Mouse (Mus musculus) duodenum, adult 2 months (tissue): ENCODE measurements around the gene Fam166a. TPM values are rescaled to one million over a fixed set of nuclear protein-coding genes. Genes with fewer than 3 reads are reported as not detected.

Experiments
- polyA plus RNA-seq: library from polyadenylated mRNA; depleted of rRNA; stranded (reverse); fragments of >200 nt; gene quantifications from 2 replicates; pipeline ENCODE4 v1.2.3, GENCODE M21; 2012; ENCODE audit warnings: low replicate concordance; rRNA removed

Fam166a gene
- not detected in 2 replicates for polyA plus RNA-seq

DNA sequence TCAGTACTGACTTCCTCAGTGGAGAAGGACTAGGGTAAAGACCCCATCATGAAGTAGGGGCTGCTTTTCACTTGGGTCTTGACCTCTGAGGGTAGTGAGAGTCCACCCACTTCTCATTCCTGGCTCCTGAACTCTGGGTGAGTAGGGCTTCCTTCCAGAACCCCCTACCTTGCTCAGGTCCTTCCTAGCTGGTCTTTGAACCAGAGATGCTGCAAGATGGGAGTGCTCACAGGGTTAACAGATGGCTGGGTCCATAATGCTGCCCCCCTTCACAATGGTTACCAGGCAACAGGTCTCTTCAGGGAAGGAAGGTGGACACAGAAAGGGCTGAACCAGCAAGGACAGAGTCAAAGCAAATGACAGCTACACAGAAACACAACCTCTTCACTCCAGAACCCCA lies at the start of gene Fam166a:
TSS of gene Fam166a (plus strand) at position 301 of the 400 bp plus-strand sequence.

DNA sequence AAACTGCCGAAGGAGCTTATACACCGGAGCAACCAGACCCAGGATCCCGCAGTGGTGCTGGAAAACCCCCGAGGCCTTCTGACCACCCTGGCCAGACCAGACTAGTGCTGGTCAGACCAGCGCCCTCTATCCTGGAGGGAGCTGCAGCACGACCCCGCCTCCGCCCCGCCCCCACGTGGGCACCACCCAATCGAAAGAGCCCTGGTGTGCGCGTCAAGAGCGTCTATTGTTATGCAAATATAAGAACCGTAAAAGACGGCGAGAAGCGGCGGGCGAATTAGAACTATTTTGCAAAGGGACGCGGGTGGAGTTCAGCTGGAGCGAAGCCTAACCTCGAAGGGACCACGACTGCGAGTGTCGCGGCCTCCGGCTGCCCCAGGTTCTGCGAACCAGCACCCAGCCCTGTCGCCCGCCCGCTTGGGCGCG lies 38.1 kb upstream of the Fam166a start, which contains the start of gene Nrarp:
TSS of gene Nrarp (plus strand) at position 281 of the 426 bp plus-strand sequence.

DNA sequence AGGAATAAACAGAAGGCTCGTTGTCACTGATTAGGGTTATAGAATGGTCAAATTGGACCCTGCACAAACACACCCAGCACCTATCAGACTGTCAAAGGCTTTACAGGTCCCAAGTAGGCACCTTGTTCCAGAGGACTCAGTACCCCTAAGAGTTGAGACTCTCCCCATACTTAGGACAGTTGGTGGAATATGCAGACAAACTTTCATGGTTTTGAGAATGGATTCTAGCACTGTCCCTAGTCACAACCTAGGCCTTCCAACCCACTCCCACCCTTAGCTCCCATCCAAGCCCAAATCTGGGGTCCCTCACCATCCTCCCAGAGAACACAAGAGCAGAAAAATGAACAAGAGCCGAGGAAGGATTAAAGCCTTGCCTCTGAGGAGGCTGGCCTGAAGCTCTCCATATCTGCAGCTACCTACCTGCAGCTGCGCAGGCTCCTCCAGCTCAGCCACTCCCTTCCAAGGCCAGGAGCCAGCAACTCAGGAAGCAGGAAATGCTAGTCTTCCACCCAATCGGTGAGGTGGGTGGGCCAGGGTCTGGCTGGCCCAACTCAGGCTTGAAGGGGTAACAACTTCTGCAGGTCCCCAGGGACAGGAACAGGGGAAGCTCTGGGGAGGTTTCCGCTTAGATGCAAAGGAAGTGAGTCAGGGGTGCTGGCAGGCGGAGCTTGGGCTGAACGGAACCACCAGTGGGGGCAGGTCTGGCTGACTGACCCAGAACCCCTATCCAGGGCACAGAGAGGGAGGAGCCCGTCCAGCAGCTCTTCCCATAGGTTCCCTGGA lies 22.2 kb upstream of the Fam166a start, which contains the start of gene Tor4a:
TSS of gene Tor4a (minus strand) at position 715 of the 783 bp plus-strand sequence.

DNA sequence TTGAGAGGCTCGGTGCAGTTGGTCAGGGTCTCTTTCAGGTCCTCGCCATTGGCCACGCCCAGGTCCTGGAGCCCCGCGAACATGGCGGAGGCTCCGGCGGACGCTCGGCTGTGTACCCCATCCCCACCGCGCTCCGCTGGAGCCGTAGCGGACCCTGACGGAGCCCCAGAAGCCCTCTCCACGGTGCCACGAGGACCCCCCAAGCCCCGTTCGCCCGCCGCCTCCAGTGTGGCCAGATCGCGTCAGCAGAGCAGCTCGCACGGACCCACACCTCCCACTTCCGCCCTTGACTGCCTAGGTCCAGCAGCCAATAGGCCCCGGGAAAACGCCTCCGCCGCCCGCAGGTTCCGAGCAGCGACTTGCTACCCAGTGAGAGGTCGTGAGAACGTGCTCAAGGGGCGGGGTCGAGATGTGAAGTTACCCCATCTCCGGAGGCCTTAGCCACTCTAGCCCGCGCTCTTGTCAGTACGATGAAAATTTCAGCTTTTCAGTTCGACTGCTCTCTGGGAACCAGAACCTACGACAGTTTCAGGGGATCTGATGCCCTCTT lies 7.3 kb upstream of the Fam166a start, which contains the start of gene Nelfb:
TSS of gene Nelfb (minus strand) at position 369 of the 550 bp plus-strand sequence.

DNA sequence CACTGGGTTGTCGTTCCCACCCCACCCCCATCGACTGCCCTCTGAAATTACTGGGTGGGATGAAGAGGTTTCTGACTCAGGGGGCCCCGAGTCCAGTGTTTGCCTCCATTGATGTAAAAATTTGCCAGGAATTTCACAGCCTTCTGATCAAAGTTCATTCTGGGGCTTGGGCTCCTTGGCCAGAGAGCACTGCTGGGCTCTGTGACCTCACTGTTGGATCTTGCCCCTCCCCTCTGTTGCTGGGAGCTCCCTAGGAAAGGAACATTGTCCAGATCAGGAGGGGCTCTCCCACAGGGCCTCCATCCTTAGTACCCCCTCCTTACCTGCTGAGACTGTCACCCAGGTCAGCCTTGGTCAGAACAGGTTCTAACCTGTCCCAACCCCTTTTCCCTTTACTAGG lies 4.1 kb upstream of the Fam166a start, which contains the start of gene Stpg3:
TSS of gene Stpg3 (minus strand) at position 194 of the 400 bp plus-strand sequence.

DNA sequence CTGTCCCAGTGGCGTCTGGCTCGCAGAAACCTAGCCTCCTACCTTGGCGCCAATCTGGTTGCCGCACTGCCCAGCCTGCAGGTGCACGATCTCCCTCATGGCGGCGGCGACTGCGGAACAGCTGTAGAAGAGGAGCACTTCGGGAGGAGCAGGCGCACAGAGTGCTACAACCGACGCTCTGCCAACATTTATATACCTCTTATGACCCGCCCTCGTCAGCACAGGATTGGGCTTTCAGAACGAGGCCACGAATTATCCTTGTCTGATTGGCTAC lies 5.9 kb downstream of the Fam166a start, which contains the start of gene Tubb4b:
TSS of gene Tubb4b (minus strand) at position 211 of the 274 bp plus-strand sequence.

DNA sequence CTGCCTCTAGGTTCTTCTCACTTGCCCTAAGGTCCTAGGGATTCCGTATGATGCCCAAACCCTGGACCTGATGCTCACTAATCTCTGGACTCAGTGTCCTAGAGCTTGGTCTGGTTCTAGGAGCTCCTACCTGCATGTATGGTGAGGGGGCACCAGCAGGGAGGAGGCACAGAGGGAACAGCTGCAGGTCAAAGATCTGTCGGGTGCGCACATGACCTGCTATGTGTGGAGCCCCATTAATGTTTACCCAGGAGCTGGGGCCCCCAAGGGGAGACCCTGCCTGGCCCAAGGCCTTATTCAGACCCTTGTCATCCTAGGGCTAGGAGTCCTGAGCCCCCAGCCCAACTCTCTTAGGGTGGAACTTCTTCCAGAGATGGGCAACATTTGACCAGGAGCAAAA lies 15.5 kb downstream of the Fam166a start, which contains the start of gene Slc34a3:
TSS of gene Slc34a3 (minus strand) at position 315 of the 400 bp plus-strand sequence.

DNA sequence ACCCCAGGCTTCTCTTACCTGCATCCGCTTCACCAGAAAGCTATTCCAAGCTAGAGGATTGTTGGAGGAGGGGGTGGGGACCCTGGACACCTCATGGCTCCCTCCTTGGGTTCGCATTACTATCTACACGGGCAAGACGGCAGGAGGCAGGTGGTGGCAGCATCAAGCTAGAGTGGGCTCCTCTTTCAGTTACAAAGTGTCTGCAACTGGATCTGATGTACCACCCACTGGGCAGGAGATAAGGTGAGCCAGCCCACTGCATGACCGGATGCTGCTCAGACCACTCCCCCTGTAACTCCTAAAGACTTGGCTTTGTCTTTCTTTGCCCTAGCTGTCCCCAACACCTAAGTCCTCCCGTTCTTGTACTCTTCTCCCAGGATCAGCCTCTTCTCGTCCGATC lies 18.1 kb downstream of the Fam166a start, which contains the start of gene Rnf224:
TSS of gene Rnf224 (minus strand) at position 174 of the 400 bp plus-strand sequence.

DNA sequence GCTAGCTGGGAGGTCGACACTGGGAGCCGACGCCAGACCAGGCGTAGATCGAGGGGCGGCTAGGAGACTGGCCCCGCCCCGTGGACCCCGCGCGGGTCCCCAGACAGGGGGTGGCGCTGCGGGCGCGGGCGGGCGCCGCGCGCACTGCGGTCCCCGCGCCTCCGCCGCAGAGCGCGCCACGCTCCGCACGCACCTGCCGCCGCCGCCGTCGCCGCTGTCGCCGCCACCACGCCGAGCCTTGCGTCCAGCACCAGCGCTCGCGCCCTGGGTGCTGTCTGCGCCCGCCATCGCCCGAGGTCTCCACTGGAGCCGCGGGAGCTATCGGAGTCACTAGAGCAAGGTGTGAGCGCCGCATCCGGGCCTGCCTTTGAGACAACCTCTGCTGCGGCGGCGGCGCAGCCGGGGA lies 23.6 kb downstream of the Fam166a start, which contains the start of the genes Rnf208 and Cysrt1:
TSS of gene Rnf208 (plus strand) at position 155 of the 406 bp plus-strand sequence.
TSS of gene Cysrt1 (minus strand) at position 352 of the 406 bp plus-strand sequence.

DNA sequence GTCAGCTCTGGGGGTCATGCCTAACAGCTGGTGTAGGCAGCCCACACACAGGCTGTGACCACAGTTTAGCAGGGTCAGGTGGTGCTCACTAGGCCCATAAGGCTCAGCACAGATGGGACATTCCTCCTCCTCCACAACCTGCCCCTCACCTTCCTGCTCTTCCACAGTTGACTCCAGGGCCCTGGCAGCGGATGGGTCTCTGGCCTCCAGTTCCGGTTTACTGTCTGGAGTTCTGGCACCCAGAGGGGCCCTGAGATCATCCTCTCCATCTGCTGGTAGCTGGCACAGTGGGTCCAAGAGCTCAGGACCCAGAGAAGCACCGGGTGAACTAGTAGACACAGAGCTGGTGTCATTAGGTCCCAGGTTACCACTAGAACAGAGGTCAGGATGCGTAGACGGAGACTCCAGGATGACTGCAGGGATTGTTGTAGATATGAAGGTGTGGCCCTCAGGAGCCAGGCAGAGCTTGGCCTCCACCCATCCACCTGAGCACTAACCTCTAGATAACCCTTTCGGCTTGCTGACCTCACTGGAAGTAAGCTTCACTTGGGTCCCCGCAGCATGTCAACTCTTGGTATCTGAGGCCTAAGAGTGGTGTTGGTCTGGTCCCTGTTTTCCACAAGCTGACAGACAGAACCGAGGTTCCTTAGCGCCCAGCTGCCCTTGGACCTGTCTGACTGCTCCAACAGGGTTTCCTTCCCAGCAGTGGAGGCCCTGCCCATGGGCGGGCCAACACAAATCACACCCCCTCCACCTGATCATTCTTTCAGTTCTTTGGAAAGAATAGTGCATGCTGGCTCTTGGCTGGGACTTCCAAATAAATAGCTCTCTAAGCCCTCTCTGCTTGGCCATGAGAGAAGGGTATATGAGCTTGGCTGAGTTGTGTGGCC lies 27.9 kb downstream of the Fam166a start, which contains the start of gene AL732309.1:
TSS of gene AL732309.1 (minus strand) at position 681 of the 890 bp plus-strand sequence.

DNA sequence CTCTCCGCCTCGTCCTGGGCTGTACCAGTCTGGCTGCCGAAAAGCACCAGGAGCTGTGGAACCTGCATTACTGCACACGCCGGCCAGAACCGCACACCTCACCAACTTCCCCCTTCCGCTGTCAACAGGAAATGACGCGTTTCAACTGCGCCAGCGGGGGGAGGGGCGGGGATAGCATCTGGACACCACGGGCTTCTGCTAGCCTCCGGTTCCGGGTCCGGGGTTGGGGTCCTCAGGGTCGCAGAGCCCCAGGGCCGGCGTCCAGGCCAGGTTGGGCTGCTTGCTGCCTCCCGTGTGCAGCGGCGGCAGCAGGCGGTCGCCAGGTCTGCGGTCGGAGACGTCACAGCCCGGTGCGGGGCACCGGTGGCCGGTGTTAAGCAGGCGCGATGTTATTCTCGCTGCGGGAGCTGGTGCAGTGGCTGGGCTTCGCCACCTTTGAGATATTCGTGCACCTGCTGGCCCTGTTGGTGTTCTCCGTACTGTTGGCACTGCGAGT lies 36.8 kb downstream of the Fam166a start, which contains the start of gene Tmem203:
TSS of gene Tmem203 (plus strand) at position 156 of the 496 bp plus-strand sequence.

DNA sequence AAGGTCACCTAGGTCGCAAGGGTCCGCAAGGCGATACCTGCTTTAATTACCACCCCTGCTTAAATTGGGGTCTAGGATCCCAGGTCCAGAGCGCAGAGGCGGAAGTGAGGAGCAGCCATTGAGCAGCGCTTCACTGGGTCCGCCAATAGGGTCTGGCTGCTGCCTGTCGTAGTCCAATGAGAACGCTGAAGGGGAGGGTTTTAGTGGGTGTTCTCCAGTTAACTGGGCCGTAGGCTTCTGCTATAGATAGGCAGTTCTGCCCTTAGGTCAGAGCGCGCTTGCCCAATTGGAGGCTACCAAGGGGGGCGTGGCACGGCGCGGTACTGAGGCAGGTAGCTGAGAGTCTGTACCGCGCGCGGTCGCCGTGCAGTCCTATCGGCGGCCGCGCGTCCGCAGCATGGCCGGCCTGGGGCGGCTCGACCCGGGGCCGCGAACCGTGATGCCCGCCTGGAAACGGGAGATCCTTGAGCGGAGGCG lies 43.8 kb downstream of the Fam166a start, which contains the start of gene Tprn:
TSS of gene Tprn (plus strand) at position 328 of the 477 bp plus-strand sequence.

Other genes starting within 250 kb of the Fam166a start
- gene Mrpl41, start 243.6 kb upstream of the Fam166a start, polyA plus RNA-seq, result 20.6 and 22.1 TPM in 2 replicates
- 3.6 and 9.5 TPM in 2 replicates for gene Pnpla7, start 242.7 kb upstream of the Fam166a start, polyA plus RNA-seq
- 52.7 and 54.1 TPM in 2 replicates for gene Nsmf, start 164.4 kb upstream of the Fam166a start, polyA plus RNA-seq
- gene Entpd8, start 138.4 kb upstream of the Fam166a start, polyA plus RNA-seq, result 121 and 257 TPM in 2 replicates
- gene Noxa1, start 123.6 kb upstream of the Fam166a start, polyA plus RNA-seq, result 17.5 and 26.4 TPM in 2 replicates
- gene Nrarp, start 38.0 kb upstream of the Fam166a start, polyA plus RNA-seq, result 42.6 and 53.2 TPM in 2 replicates
- gene Tor4a, start 21.9 kb upstream of the Fam166a start, polyA plus RNA-seq, result 25.3 and 31.1 TPM in 2 replicates
- gene Nelfb, start 7.3 kb upstream of the Fam166a start, polyA plus RNA-seq, result 29.9 and 42.4 TPM in 2 replicates
- not detected in 2 replicates for gene Stpg3, start 4.1 kb upstream of the Fam166a start, polyA plus RNA-seq
- gene Tubb4b, start 6.0 kb downstream of the Fam166a start, polyA plus RNA-seq, result 379 and 679 TPM in 2 replicates
- 4.3 TPM in 1 of 2 replicates, not detected in the other for gene Slc34a3, start 15.6 kb downstream of the Fam166a start, polyA plus RNA-seq
- not detected in 2 replicates for gene Rnf224, start 18.0 kb downstream of the Fam166a start, polyA plus RNA-seq
- 14.3 and 73.6 TPM in 2 replicates for gene Rnf208, start 23.5 kb downstream of the Fam166a start, polyA plus RNA-seq
- 0.94 and 8.8 TPM in 2 replicates for gene Cysrt1, start 23.7 kb downstream of the Fam166a start, polyA plus RNA-seq
- 18.8 and 30.9 TPM in 2 replicates for gene AL732309.1, start 28.1 kb downstream of the Fam166a start, polyA plus RNA-seq
- 39.8 and 90.7 TPM in 2 replicates for gene Tmem203, start 36.7 kb downstream of the Fam166a start, polyA plus RNA-seq
- 186 and 454 TPM in 2 replicates for gene Tprn, start 43.9 kb downstream of the Fam166a start, polyA plus RNA-seq
- 44.6 and 49.5 TPM in 2 replicates for gene Ssna1, start 53.7 kb downstream of the Fam166a start, polyA plus RNA-seq
- 57.3 and 58.9 TPM in 2 replicates for gene Anapc2, start 53.7 kb downstream of the Fam166a start, polyA plus RNA-seq
- gene Tmem210, start 69.4 kb downstream of the Fam166a start, polyA plus RNA-seq, result 1.4 TPM in 1 of 2 replicates, not detected in the other
- 81.7 and 85.6 TPM in 2 replicates for gene Lrrc26, start 71.2 kb downstream of the Fam166a start, polyA plus RNA-seq
- 0.78 and 1.7 TPM in 2 replicates for gene Grin1, start 100.4 kb downstream of the Fam166a start, polyA plus RNA-seq
- 13.8 and 17.1 TPM in 2 replicates for gene Man1b1, start 113.6 kb downstream of the Fam166a start, polyA plus RNA-seq
- gene Dpp7, start 137.6 kb downstream of the Fam166a start, polyA plus RNA-seq, result 15.8 and 19.7 TPM in 2 replicates
- 66.1 and 563 TPM in 2 replicates for gene Uap1l1, start 146.9 kb downstream of the Fam166a start, polyA plus RNA-seq
- gene Sapcd2, start 153.6 kb downstream of the Fam166a start, polyA plus RNA-seq, result 27.5 and 29.1 TPM in 2 replicates
- 50.6 and 75.3 TPM in 2 replicates for gene Entpd2, start 177.1 kb downstream of the Fam166a start, polyA plus RNA-seq
- gene Npdc1, start 180.6 kb downstream of the Fam166a start, polyA plus RNA-seq, result 223 and 325 TPM in 2 replicates
- gene Fut7, start 204.5 kb downstream of the Fam166a start, polyA plus RNA-seq, result 1.3 and 2.1 TPM in 2 replicates
- 16.8 and 36.7 TPM in 2 replicates for gene Abca2, start 210.0 kb downstream of the Fam166a start, polyA plus RNA-seq
- gene Clic3, start 238.1 kb downstream of the Fam166a start, polyA plus RNA-seq, result 1.9 and 14.3 TPM in 2 replicates
- gene Paxx, start 242.3 kb downstream of the Fam166a start, polyA plus RNA-seq, result 81.4 and 115 TPM in 2 replicates